Mouse (Mus musculus): ENCODE results near the gene Cmtm7. TPM values are rescaled to one million over a fixed set of nuclear protein-coding genes. Genes with fewer than 3 reads are reported as not detected.

Cmtm7 gene
- 10 to 100 TPM; 44.0 to 47.2 TPM for total RNA-seq (2021)

DNA sequence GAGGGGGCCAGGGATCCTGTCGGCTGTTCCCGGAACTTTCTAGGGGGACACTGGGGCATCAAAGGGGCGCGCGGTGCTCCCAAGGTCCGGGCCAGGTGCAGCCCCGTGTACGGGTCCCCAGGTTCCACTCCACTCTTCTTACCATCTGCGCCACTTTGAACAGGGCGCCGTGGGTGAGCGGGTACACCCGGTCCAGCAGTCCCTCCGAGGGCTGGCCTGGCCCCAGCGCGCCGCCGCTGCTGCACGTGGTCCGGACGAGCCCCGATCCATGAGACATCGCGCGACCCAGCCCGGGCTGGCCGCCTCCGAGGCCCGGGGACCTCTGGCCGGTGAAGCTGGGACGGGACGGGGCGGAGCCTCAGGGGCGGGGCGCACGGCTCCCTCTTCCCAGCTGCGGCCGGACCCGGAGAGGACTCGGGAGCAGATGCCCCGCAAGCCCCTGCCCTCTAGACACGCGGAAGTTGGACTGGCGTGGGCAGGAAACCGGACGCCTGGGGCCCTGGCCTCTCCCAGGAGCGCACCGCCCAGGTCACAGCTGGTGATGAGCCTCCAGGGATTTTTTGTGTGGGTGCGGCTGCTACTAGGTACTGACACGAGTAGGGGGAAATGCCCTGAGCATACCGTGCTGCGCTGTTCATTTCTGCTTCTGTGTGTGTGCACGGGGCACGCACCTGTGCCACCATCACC is at the start of gene Cmtm7:
TSS of gene Cmtm7 (minus strand) at position 331 of the 687 bp plus-strand sequence.
- peak; percentile 85 for DNase-seq

DNA sequence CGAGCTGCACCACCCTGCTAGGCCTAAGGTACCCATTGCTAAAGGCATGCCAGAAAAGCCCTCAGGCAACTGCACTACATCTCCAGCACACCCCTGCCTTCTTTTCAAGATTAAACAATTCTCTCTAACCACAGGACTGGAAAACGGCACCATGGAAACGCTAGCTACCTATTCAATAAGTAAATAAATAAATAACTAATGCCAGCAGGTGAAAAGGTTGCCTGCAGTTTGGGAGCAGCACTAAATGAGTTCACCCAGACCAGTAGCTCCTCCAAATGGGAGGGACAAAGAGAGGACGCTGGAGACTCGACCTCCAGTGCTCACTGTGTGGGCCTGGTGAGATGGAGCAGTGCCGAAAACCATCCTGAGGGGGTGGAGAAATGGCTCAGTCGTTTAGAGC is 48.7 kb upstream of the Cmtm7 start:
- no peak for DNase-seq

DNA sequence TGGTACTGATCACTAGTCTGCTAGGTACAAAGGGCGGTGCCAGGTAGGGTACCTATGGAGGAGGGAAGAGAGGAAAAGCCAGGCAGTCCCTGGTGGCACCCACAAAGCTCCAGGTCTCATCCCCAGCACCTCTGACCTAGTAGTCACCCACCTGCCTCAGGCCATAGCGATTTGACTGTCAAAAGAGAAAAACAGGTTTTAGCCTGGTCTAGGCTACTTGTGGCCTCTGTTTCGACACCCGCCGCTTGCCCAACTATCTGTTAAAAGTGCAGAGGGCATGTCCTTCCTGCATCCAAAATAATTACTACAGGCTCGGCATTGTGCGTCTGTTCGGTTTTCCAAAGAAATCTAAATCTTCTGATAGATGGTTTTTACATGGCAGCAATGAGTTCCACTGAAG is 48.0 kb upstream of the Cmtm7 start:
- no peak for DNase-seq

GRCm38 (mm10) chr9:114828377-114828776 is 46.7 kb upstream of the Cmtm7 start:
- DNase-seq = no peak

DNA sequence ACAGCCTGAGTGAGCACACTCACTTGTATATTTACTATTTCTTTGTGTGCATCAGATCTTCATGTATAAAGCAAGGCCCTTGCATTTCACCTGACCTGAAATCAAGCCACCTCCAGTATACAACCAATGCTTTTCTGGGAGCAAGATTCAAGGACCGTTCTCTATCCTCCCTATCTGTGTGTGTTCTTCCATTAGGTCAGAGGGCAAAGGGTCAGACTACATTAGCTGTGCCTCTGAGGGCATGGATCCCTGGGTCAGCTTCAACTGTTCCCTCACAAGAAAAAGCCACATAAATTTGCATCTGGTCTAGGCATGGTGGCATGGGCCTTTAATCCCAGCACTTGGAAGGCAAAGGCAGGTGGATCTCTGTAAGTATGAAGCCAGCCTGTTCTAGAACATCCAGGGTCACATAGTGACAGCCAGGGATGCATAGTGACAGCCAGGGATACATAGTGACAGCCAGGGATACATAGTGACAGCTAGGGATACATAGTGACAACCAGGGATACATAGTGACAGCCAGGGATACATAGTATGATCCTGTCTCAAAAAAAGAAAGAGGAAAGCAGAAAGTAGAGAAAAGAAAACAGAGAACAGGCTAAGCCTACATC is 45.7 kb upstream of the Cmtm7 start:
- DNase-seq = no peak

DNA sequence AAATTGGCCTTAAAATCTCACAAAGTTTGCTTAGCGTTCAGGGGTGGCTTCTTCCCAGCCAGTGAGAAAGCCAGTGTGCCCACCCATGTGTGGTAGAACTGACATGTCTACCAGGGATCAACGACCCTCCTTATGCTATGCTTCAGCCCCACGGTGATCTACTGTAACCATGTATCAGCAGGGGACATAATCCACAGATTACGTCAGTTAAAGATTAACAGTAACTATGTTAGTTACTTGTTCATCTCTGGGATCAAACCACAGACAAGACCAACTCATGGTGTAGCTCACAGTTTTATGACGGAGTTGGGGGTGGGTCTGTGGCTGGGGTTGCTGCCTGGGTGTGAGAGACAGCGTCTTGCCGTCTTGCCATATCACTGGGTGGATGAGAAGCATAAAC is 42.5 kb upstream of the Cmtm7 start:
- no peak for DNase-seq

- no peak for DNase-seq
Measured at GRCm38 (mm10) chr9:114821548-114822289, 40.1 kb upstream of the Cmtm7 start.

- peak; percentile 42 for DNase-seq
Measured at GRCm38 (mm10) chr9:114818918-114819317, 37.3 kb upstream of the Cmtm7 start.

DNA sequence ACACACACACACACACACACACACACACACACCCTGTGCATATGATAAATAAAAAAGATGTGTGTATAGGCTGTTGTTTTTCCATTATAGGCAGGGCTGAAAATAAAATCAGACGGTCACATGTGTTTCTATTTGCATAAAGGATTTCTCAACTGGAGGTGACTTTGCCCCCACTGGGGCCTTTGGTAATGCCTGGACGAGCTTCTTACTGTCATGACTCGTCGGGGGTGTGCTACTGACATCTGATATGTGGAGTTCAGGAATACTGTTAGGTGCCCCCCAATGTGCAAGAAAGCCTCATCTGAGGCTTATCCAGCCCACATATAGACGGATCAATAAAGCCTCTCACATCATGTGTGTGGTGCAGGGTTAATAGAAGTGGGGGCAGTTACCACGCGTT is 35.4 kb upstream of the Cmtm7 start:
- DNase-seq = no peak

GRCm38 (mm10) chr9:114816121-114816520 is 34.5 kb upstream of the Cmtm7 start:
- no peak for DNase-seq

DNA sequence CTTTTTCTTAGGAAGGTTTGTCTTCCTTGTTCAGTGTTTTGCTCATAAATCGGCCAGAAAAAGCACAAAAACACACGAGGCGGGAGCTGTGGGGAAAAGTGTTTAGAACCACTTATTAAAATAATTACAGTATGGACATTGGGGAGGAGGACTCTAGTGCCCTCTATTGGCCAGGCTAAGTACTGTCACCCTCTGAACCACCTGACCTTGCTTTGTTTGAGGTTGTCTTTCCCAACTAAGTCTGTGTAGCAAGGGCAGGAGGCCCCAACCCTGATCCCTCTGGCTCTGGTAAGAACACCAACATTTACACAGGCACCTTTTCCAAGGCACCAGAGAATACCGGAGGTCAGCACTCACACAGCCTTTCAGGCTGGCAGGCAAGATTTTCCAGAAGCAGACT is 33.7 kb upstream of the Cmtm7 start:
- peak; percentile 63 for DNase-seq

DNA sequence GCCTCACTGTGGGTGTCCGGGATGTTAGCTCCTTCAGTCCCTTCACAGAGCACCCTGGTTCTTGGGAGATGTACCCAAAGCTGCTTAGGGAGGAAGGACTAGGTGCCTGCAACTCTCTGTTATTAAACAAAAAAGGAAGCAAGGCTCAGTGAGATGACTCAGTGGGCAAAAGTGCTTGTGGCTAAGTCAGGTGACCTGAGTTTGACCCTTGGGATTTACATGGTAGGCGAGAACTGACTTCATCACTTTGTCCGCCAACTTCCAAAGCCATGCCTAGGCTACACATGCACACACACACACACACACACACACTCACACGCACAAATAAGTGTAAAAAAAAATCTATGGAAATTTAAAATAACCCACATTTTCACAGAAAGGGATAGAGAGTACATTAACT is 30.3 kb upstream of the Cmtm7 start:
- no peak for DNase-seq

DNA sequence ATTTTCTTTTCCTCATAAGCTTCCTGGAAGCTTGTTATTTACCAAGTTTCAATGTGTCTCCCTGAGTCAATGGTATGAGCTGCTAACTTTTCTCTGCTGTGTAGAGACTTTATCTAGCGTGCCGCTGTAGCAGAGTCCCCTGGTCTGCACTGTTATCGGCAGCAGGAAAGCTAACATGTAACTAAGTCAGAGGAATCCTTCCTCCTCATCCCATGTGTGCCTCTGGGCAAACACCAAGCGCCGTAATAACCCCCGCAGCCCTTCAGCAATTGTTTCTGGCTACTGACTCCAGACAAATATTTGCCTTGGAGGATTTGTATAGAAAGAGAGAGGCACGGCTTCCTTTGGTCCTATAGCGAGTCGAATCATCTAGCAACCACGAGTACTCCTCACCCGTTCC is 29.2 kb upstream of the Cmtm7 start:
- no peak for DNase-seq

DNA sequence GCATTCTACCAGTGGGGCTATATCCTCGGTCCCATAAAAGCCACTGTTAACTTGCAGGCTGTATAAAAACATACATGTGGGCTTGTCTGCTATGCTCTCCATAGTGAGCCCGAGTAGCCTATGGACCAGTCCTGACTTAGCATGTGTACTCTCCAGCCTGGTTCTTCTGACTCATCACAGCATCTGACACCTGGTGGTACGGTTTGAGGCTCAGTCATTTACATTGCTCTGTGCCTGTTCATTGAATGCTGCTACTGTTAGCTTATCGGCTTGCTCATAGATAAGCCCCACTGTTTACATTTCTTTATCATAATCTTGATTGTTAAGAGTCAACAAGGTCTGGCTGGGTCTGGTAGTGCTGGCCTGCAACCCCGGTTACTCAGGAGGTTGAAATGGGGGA is 27.0 kb upstream of the Cmtm7 start:
- no peak for DNase-seq

- DNase-seq = no peak
Measured at GRCm38 (mm10) chr9:114807261-114807660, 25.6 kb upstream of the Cmtm7 start.

- DNase-seq = peak; percentile 72
Measured at GRCm38 (mm10) chr9:114805151-114805671, 23.6 kb upstream of the Cmtm7 start.

GRCm38 (mm10) chr9:114802191-114802590 is 20.5 kb upstream of the Cmtm7 start:
- DNase-seq = no peak

- no peak for DNase-seq
Measured at GRCm38 (mm10) chr9:114801301-114801700, 19.6 kb upstream of the Cmtm7 start.

- no peak for DNase-seq
Measured at GRCm38 (mm10) chr9:114799498-114800107, 17.9 kb upstream of the Cmtm7 start.

- no peak for DNase-seq
Measured at GRCm38 (mm10) chr9:114798845-114799244, 17.2 kb upstream of the Cmtm7 start.

DNA sequence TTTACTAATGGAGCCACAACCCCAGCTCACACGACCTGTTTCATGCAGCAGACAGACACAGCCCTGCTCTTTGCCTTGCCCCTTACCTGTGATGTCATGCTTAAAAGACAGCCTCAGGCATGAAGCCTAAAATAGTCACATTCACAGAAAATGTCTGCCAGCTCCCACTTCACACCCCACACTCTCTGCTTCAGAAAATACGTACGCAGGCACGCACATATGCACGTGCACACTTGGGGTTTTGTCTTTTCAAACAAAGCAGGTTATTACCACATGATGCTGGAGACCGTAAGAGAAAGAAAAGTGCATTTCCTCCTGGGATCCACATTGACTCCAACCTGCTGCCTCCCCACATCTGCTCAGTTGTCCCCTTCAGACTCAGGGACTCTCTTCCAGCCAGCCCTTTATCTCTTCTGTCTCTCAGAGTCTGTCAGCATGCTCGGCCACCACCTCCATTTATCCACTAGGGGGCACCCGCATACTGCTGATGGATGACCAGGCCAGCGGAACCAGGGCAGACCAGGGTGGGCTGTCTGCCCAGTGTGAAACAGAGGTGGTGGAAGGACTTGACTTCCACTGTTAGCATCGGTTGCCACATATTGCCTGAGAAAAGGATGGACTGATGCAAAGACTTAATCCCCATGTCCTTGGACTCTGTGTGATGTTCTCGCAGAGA is 15.8 kb upstream of the Cmtm7 start:
- peak; percentile 93 for DNase-seq

- no peak for DNase-seq
Measured at GRCm38 (mm10) chr9:114796473-114797050, 14.9 kb upstream of the Cmtm7 start.

All from heart, postnatal 4 days (tissue).